Mouse (Mus musculus) adrenal gland, adult 8-10 months (tissue): ENCODE results near the gene Bbip1. TPM values are rescaled to one million over a fixed set of nuclear protein-coding genes. Genes with fewer than 3 reads are reported as not detected.
"Not testable (repeated sequence)": the region's sequence is repeated elsewhere in the genome, so short reads cannot be mapped to it uniquely, and the experiment has no call there.

Source experiments
- DNase-seq: peaks from one replicate; pipeline ENCODE4 v3.0.0; 2022
- total RNA-seq, 4 experiments: library from RNA; stranded (reverse); gene quantifications; 2 replicates each; pipeline ENCODE4 v1.2.4; 2022

The Bbip1 gene
- total RNA-seq, result 10 to 100 TPM; 21.2 to 30.7 (median 26.0) TPM

GRCm38 (mm10) chr19:53943802-53944785, at the start of gene Bbip1, which contains the start of gene Shoc2:
Gene Bbip1, minus strand, starts transcription at chr19:53944627.
Gene Shoc2, plus strand, starts transcription at chr19:53944306.
- peak; percentile 99 for DNase-seq

- no peak for DNase-seq
Observed at GRCm38 (mm10) chr19:53993860-53994259, 49.4 kb upstream of the Bbip1 start.

- DNase-seq, result no peak
Observed at GRCm38 (mm10) chr19:53990538-53990937, 46.1 kb upstream of the Bbip1 start.

GRCm38 (mm10) chr19:53984628-53985027, 40.2 kb upstream of the Bbip1 start:
- no peak for DNase-seq

- DNase-seq, result no peak
Observed at GRCm38 (mm10) chr19:53983336-53983735, 38.9 kb upstream of the Bbip1 start.

- DNase-seq, result no peak
Observed at GRCm38 (mm10) chr19:53982041-53982440, 37.6 kb upstream of the Bbip1 start.

GRCm38 (mm10) chr19:53973656-53974055, 29.2 kb upstream of the Bbip1 start:
- no peak for DNase-seq

- no peak for DNase-seq
Observed at GRCm38 (mm10) chr19:53971938-53972337, 27.5 kb upstream of the Bbip1 start.

- no peak for DNase-seq
Observed at GRCm38 (mm10) chr19:53969226-53969625, 24.8 kb upstream of the Bbip1 start.

GRCm38 (mm10) chr19:53964910-53965633, 20.6 kb upstream of the Bbip1 start:
- DNase-seq, result no peak

- DNase-seq, result not testable (repeated sequence)
Observed at GRCm38 (mm10) chr19:53964347-53964746, 19.9 kb upstream of the Bbip1 start.

- no peak for DNase-seq
Observed at GRCm38 (mm10) chr19:53962511-53962910, 18.1 kb upstream of the Bbip1 start.

GRCm38 (mm10) chr19:53957513-53957912, 13.1 kb upstream of the Bbip1 start:
- no peak for DNase-seq

GRCm38 (mm10) chr19:53945171-53946042, 980 bp upstream of the Bbip1 start:
- peak; percentile 50 for DNase-seq

GRCm38 (mm10) chr19:53944786-53945169, 351 bp upstream of the Bbip1 start:
- no peak for DNase-seq

- no peak for DNase-seq
Observed at GRCm38 (mm10) chr19:53942342-53942741, 2.1 kb downstream of the Bbip1 start.

GRCm38 (mm10) chr19:53941139-53941538, 3.3 kb downstream of the Bbip1 start:
- no peak for DNase-seq

GRCm38 (mm10) chr19:53939467-53939866, 5.0 kb downstream of the Bbip1 start:
- no peak for DNase-seq

GRCm38 (mm10) chr19:53934046-53934445, 10.4 kb downstream of the Bbip1 start:
- DNase-seq, result no peak

- DNase-seq, result no peak
Observed at GRCm38 (mm10) chr19:53933050-53933449, 11.4 kb downstream of the Bbip1 start.

GRCm38 (mm10) chr19:53929218-53929617, 15.2 kb downstream of the Bbip1 start:
- no peak for DNase-seq

- no peak for DNase-seq
Observed at GRCm38 (mm10) chr19:53926705-53927104, 17.7 kb downstream of the Bbip1 start.
